Mouse (Mus musculus): Measurements from ENCODE around the gene Stag3. TPM values are rescaled to one million over a fixed set of nuclear protein-coding genes. Genes with fewer than 3 reads are reported as not detected.

Gene Stag3
- polyA plus RNA-seq, 1 experiment: 6.0 TPM

GRCm38 (mm10) chr5:138264207-138264578, 15.8 kb upstream of the Stag3 start:
- H3K4me3 ChIP-seq (ENCODE audit: insufficient read depth, low read length): peak overlapping the region; percentile 64
- H3K4me1 ChIP-seq (ENCODE audit: control insufficient read depth, insufficient read depth, low read length): peaks cover 3% of the 10 kb centered on the region
- H3K27ac ChIP-seq (ENCODE audit: insufficient read depth, low read length): 0 out of 2 replicates have a peak overlapping the region, but pooled peaks have one; percentile 14
- no peak for TF ChIP-seq POLR2A (IDR thresholded peaks at IDR 0.05; ENCODE audit: low read depth, low read length)

DNA sequence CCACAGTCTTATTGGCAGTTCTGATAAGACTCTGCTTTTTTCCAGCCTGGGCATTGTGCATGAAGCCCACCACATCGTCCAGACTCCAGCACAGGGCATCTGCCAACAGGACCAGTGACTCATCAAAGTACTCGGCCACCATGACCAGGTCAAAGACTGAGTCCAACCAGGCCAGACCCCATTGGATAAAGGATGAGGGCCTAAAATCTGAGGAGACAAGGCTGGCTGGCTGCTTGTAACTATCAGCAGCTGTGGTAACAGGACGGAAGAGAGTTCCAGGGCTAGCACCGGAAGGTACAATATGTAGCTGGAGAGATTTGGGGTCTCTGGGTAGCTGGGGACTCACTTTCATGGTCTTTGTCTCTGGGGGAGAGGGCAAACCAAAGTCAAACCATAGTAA, 14.3 kb upstream of the Stag3 start:
- H3K27ac ChIP-seq (ENCODE audit: insufficient read depth, low read length): no peak overlapping the region
- no peak overlapping the region for H3K4me3 ChIP-seq (ENCODE audit: insufficient read depth, low read length)
- TF ChIP-seq POLR2A (IDR thresholded peaks at IDR 0.05; ENCODE audit: low read depth, low read length) (no peak), CTCF (IDR thresholded peaks at IDR 0.05; ENCODE audit: borderline replicate concordance, insufficient read depth, low read length) (no peak)
- H3K4me1 ChIP-seq (ENCODE audit: control insufficient read depth, insufficient read depth, low read length): peaks cover 3% of the 10 kb centered on the region

GRCm38 (mm10) chr5:138267114-138267513, 12.9 kb upstream of the Stag3 start:
- TF ChIP-seq CTCF (IDR thresholded peaks at IDR 0.05; ENCODE audit: borderline replicate concordance, insufficient read depth, low read length) (no peak), POLR2A (IDR thresholded peaks at IDR 0.05; ENCODE audit: low read depth, low read length) (no peak)

GRCm38 (mm10) chr5:138268980-138269379, 11.1 kb upstream of the Stag3 start:
- no peak overlapping the region for H3K4me3 ChIP-seq (ENCODE audit: insufficient read depth, low read length)
- no peak for TF ChIP-seq CTCF (IDR thresholded peaks at IDR 0.05; ENCODE audit: borderline replicate concordance, insufficient read depth, low read length)
- no peak for TF ChIP-seq POLR2A (IDR thresholded peaks at IDR 0.05; ENCODE audit: low read depth, low read length)
- H3K27ac ChIP-seq (ENCODE audit: insufficient read depth, low read length): no peak overlapping the region
- 0 out of 2 replicates have a peak, but pooled peaks cover 2% of the 10 kb centered on the region for H3K4me1 ChIP-seq (ENCODE audit: control insufficient read depth, insufficient read depth, low read length)

More at GRCm38 (mm10) chr5:138267114-138267513, 12.9 kb upstream of the Stag3 start:
- Histone ChIP-seq H3K27ac (ENCODE audit: insufficient read depth, low read length) (no peak overlapping the region), H3K4me3 (ENCODE audit: insufficient read depth, low read length) (no peak overlapping the region), H3K4me1 (ENCODE audit: control insufficient read depth, insufficient read depth, low read length) (peaks cover 6% of the 10 kb centered on the region)

DNA sequence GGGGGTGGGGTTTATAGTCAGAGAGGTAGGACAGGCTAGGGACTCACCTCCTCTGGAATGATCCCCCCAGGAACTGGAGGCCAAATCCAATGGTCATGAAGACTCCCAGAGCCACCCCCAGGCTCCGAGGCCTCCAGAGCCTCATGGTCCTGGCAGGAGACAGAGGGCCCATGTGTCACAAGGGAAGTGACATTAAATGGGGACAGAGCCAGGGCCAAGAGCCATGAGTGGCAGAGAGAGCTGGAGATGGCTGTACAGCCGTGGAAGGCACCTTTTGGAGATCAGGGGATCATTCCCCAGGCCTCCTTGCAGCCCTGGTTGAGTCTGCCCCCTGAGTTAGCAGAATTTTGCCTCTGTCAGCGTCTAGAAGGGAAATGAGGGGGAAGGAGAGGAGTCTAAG, 8.8 kb upstream of the Stag3 start:
- Histone ChIP-seq H3K4me1 (ENCODE audit: control insufficient read depth, insufficient read depth, low read length) (0 out of 2 replicates have a peak, but pooled peaks cover 2% of the 10 kb centered on the region), H3K27ac (ENCODE audit: insufficient read depth, low read length) (no peak overlapping the region), H3K4me3 (ENCODE audit: insufficient read depth, low read length) (no peak overlapping the region)
- TF ChIP-seq CTCF (IDR thresholded peaks at IDR 0.05; ENCODE audit: borderline replicate concordance, insufficient read depth, low read length): no peak
- TF ChIP-seq POLR2A (IDR thresholded peaks at IDR 0.05; ENCODE audit: low read depth, low read length): no peak

DNA sequence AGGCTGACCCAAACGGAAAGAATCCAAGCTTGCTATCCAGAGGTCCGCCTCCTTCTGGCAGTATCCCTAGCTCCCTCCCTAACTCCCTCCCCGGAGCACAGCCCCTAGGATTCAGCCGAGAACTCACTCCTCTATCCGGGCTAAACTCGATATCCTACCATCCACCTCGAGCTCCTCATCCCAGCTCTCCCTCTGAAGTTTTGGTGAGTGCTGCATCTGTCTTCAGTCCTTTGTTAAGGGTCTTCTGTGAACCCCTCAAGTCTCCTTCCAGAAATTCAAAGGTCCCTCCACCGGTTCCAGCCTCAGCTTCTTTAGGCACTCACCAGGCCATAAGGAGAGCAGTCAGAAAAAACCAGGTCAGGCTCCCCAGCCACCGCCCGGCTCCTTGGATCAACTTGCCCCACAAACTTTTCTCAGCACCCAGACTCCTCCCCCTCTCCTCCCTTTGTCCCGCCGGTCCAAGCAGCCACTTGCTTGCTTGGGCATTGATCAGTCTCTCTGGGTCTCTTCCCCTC, 7.6 kb upstream of the Stag3 start, which contains the start of gene Gal3st4:
Gal3st4 (minus strand) TSS at position 432 of the 515 bp plus-strand sequence.
- Histone ChIP-seq H3K4me3 (ENCODE audit: insufficient read depth, low read length) (peak within 1 kb of the TSS; percentile 28), H3K4me1 (ENCODE audit: control insufficient read depth, insufficient read depth, low read length) (0 out of 2 replicates have a peak, but pooled peaks cover 2% of the 10 kb centered on the region), H3K27ac (ENCODE audit: insufficient read depth, low read length) (peak within 1 kb of the TSS; percentile 88)
- TF ChIP-seq CTCF (IDR thresholded peaks at IDR 0.05; ENCODE audit: borderline replicate concordance, insufficient read depth, low read length) (no peak), POLR2A (IDR thresholded peaks at IDR 0.05; ENCODE audit: low read depth, low read length) (peak; percentile 76)

DNA sequence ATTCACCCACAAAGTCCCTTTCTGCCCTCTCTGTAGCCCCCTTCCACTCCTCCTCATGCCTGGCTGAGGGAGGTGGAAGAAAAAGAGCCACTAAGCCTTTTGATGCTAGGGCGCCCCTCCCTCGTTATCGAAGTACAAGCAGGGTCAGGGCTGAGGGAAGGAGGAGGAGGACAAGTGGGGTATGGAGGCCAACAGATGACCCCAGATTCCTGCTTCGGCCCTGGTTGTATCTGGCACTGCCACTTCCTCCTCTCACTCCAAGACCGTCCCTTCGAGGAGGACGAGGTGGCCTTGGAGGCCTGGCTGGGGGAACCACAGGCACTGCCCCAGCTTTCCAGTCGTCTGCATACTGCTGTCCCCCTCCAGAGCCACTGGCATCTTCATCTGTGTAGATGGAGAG, 5.9 kb upstream of the Stag3 start:
- TF ChIP-seq POLR2A (IDR thresholded peaks at IDR 0.05; ENCODE audit: low read depth, low read length): no peak
- no peak for TF ChIP-seq CTCF (IDR thresholded peaks at IDR 0.05; ENCODE audit: borderline replicate concordance, insufficient read depth, low read length)
- H3K4me3 ChIP-seq (ENCODE audit: insufficient read depth, low read length): no peak overlapping the region
- H3K4me1 ChIP-seq (ENCODE audit: control insufficient read depth, insufficient read depth, low read length): peaks cover 2% of the 10 kb centered on the region; the same call in 1 of the 2 replicates
- H3K27ac ChIP-seq (ENCODE audit: insufficient read depth, low read length): no peak overlapping the region

DNA sequence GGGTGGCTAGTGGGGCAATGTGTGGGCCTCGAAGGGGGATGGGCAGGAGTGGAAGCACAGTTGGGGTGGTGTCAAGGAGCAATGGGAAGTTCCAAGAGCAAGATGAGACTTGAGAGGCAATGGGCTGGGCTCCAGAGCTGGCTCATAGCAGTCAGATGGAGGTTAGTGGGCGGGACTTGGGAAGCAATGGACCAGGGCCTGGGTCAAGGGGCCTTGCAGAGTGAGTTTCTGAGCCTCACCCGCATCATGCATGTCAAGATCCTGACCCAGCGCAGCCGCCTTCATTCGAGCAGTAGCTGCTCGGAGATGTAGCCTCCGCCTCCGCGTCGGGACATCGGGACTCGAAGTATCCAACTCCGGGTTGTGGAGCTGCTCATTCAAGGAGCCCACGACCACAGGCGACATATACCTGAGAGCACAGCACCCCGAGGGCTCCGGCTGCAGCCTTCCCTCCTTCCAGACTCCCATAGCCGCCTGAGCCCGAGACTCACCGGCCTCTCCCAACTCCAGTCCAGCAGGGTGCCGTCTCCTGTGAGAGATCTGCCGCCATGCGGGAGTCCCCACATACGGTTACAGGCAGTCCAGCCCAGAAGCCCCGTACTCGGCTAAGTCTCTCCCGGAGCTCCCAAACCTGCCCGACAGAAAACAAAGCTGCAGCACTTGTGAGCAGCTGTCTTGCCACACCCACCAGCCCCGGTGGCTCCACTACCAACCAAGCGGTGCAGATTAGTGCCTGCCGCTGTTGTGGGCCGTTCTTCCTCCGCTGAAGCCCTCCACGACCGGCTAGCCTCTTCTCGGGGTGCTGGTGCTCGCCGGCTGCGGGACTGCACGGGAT, 4.6 kb upstream of the Stag3 start:
- no peak overlapping the region for H3K27ac ChIP-seq (ENCODE audit: insufficient read depth, low read length)
- TF ChIP-seq CTCF (IDR thresholded peaks at IDR 0.05; ENCODE audit: borderline replicate concordance, insufficient read depth, low read length) (no peak), POLR2A (IDR thresholded peaks at IDR 0.05; ENCODE audit: low read depth, low read length) (no peak)
- peaks cover 2% of the 10 kb centered on the region; the same call in 1 of the 2 replicates for H3K4me1 ChIP-seq (ENCODE audit: control insufficient read depth, insufficient read depth, low read length)
- no peak overlapping the region for H3K4me3 ChIP-seq (ENCODE audit: insufficient read depth, low read length)

DNA sequence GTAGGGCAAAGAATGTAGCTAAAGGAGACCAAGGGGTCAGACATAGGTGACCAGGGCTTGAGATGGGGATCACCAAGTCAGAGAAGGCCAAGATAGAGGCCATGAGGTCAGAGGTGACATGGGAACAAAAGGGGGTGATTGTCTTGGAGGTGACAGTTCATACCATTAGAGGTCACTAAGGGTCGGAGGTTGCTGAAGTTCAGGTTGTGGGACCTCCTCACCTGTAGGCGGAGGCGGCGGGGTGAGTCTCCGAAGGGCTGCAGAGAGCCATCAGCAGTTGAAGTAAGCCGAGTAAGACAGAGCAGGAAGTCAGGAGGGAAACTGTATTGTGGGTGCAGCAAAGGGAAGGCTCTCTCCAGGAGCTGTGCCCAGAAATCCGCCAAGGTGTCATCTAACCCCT, 2.0 kb upstream of the Stag3 start:
- no peaks in the 10 kb centered on the region; the same call in 1 of the 2 replicates for H3K4me1 ChIP-seq (ENCODE audit: control insufficient read depth, insufficient read depth, low read length)
- no peak overlapping the region for H3K4me3 ChIP-seq (ENCODE audit: insufficient read depth, low read length)
- H3K27ac ChIP-seq (ENCODE audit: insufficient read depth, low read length): no peak overlapping the region
- TF ChIP-seq CTCF (IDR thresholded peaks at IDR 0.05; ENCODE audit: borderline replicate concordance, insufficient read depth, low read length): no peak
- TF ChIP-seq POLR2A (IDR thresholded peaks at IDR 0.05; ENCODE audit: low read depth, low read length): no peak

DNA sequence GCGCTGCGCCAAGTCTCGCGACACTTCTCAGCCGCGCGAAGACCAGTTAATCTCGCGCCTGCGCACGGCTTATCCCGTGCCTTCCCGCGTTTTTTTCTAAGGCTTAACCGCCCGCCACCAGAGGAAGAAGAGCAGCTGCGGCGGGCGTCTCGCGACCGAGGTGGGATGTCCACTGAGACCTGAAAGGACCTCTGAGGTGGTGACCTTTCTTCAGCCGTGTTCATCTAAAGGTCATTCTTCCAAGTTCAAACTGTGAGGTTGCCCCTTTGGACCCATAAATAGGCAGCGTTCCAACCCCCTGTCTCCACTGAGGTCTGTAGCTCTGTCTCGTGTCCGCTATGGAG, 357 bp downstream of the Stag3 start:
- no peaks in the 10 kb centered on the region; the same call in 1 of the 2 replicates for H3K4me1 ChIP-seq (ENCODE audit: control insufficient read depth, insufficient read depth, low read length)
- H3K27ac ChIP-seq (ENCODE audit: insufficient read depth, low read length): no peak overlapping the region
- H3K4me3 ChIP-seq (ENCODE audit: insufficient read depth, low read length): no peak overlapping the region
- TF ChIP-seq CTCF (IDR thresholded peaks at IDR 0.05; ENCODE audit: borderline replicate concordance, insufficient read depth, low read length): no peak
- TF ChIP-seq POLR2A (IDR thresholded peaks at IDR 0.05; ENCODE audit: low read depth, low read length): no peak
